In the genomic region with DNA sequence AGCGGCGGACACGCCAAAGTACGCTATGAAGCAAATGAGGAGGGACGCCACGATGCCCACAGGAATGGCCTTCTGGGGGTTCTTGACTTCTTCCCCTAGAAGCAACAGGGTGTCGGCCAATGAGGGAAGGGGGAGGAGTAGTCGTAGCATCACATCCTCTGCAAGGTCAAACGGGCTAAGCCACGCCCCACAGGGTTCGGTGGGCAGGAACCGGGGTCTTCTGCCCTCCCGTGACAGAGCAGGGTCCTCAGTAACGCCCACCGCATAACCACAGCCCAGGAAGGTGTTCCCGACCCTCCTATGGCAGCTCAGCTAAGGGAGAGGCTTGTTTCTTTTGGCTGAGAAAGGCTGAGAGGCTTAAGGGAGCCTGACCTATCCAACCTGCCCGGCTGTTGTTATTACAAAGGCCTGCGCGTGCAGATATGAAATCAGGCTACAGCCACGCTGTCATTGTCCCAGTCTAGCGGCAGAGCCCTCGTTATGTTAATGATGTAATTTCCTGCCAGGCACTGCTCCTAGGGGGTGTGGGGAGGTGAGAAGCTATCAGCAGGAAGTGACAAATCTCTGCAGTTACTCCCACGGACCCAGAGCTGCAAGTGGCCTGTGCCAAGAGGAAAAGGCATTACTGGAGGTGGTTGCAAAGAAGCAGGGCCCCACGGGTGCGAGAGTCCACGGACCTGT, we compare ENCODE assay signal across 7 mouse cellular contexts. TPM values are rescaled to one million over a fixed set of nuclear protein-coding genes. Genes with fewer than 3 reads are reported as not detected.
DNase-seq lines count a peak whose midpoint lies in the region; ATAC-seq and TF ChIP-seq lines count a peak whose summit lies in the region.

No protein-coding gene starts in this region.

- no peak overlapping the region for H3K4me3 ChIP-seq in CH12.LX (replicated peaks in 1 of 3; ENCODE audit: low read depth in 2 of 3, low read length in 2 of 3, poor library complexity in 1 of 3)
- H3K4me3 ChIP-seq in intestine, embryonic 16.5 days (ENCODE audit: low read length) = peak overlapping the region; percentile 22; the same call in 1 of the 2 replicates
- H3K4me3 ChIP-seq in midbrain, embryonic 16.5 days (ENCODE audit: low read depth, low read length) = peak overlapping the region; percentile 15

- in situ Hi-C loops in CH12.LX (cut with MboI; ENCODE audit: low pct_ligation_motif_present, low pct_unique_long_range_greater_than_20kb, low sequenced_read_pairs) = loop anchor here (25.0 kb wide), 1 partner anchor 445 kb away; no protein-coding TSS in a partner anchor

- H3K4me2 ChIP-seq in CH12.LX (ENCODE audit: insufficient read depth, low read depth, poor library complexity, severe bottlenecking) = no peak overlapping the region
- H3K4me2 ChIP-seq in intestine, embryonic 16.5 days (ENCODE audit: low read depth, low read length) = peak overlapping the region; percentile 40
- peak overlapping the region; percentile 43 for H3K4me2 ChIP-seq in midbrain, embryonic 16.5 days (ENCODE audit: low read length)

- TF ChIP-seq RAD21 in CH12.LX (IDR thresholded peaks at IDR 0.05; ENCODE audit: low read depth, low read length) = no peak

- H3K4me1 ChIP-seq in CH12.LX (ENCODE audit: control insufficient read depth in 1 of 2, insufficient read depth in 2 of 2) = peaks cover 0 to 4% of the 10 kb centered on the region in 2 experiments; a peak in 1 of 4 replicates
- no peaks in the 10 kb centered on the region; the same call in none of the 2 replicates for H3K4me1 ChIP-seq in intestine, embryonic 16.5 days (ENCODE audit: control insufficient read depth, insufficient read depth, low read length)
- peaks cover 4% of the 10 kb centered on the region for H3K4me1 ChIP-seq in midbrain, embryonic 16.5 days (ENCODE audit: control insufficient read depth, insufficient read depth, low read length)

- no peak for TF ChIP-seq CTCF in CH12.LX (conservative IDR thresholded peaks at IDR 0.05 in 1 of 2, IDR thresholded peaks at IDR 0.05 in 1 of 2; ENCODE audit: low read depth in 2 of 2, low read length in 2 of 2)

- no peaks in the 10 kb centered on the region for H3K27me3 ChIP-seq in CH12.LX (replicated peaks)
- H3K27me3 ChIP-seq in intestine, embryonic 16.5 days (replicated peaks; ENCODE audit: control insufficient read depth, insufficient read depth, low read length) = no peaks in the 10 kb centered on the region
- no peaks in the 10 kb centered on the region for H3K27me3 ChIP-seq in midbrain, embryonic 16.5 days (ENCODE audit: control insufficient read depth, insufficient read depth, low read depth, low read length)

- no peak for TF ChIP-seq EP300 in CH12.LX (IDR thresholded peaks at IDR 0.05; ENCODE audit: low read length)

- no peak for TF ChIP-seq POLR2A in CH12.LX (IDR thresholded peaks at IDR 0.05; ENCODE audit: low read depth, low read length)

- peaks cover 5% of the 10 kb centered on the region for H3K79me2 ChIP-seq in CH12.LX (replicated peaks; ENCODE audit: control insufficient read depth, extremely low read depth, insufficient read depth, poor library complexity, severe bottlenecking)

- 32% methylated on average over 26 of the region's 26 CpGs for WGBS in intestine, embryonic 16.5 days
- WGBS in midbrain, embryonic 16.5 days = 37% methylated on average over 26 of the region's 26 CpGs

- dilution Hi-C loops in CH12.LX (cut with MboI; ENCODE audit: extremely low pct_ligation_motif_present, extremely low pct_unique_long_range_greater_than_20kb, low sequenced_read_pairs) = no loop called here

- peak; percentile 99 for ATAC-seq in activated CD4-positive, CD25-positive, alpha-beta regulatory T cell, adult 4 months
- peak; percentile 84 for ATAC-seq in intestine, embryonic 16.5 days
- peak; percentile 60 for ATAC-seq in midbrain, embryonic 16.5 days

- H3K9ac ChIP-seq in CH12.LX (ENCODE audit: insufficient read depth, low read depth) = no peak overlapping the region
- H3K9ac ChIP-seq in intestine, embryonic 16.5 days (ENCODE audit: low read depth, low read length) = peak overlapping the region; percentile 38
- peak overlapping the region; percentile 43; the same call in 1 of the 2 replicates for H3K9ac ChIP-seq in midbrain, embryonic 16.5 days (ENCODE audit: low read depth, low read length)

- peak overlapping the region; percentile 3; the same call in 1 of the 2 replicates for H3K27ac ChIP-seq in CH12.LX (ENCODE audit: insufficient read depth, low read depth)
- H3K27ac ChIP-seq in intestine, embryonic 16.5 days (ENCODE audit: low read length) = peak overlapping the region; percentile 52
- peak overlapping the region; percentile 55 for H3K27ac ChIP-seq in midbrain, embryonic 16.5 days (ENCODE audit: low read length)

- H3K9me3 ChIP-seq in CH12.LX (replicated peaks; ENCODE audit: low read length) = no peaks in the 10 kb centered on the region
- no peaks in the 10 kb centered on the region for H3K9me3 ChIP-seq in intestine, embryonic 16.5 days (ENCODE audit: control insufficient read depth, low read length)
- H3K9me3 ChIP-seq in midbrain, embryonic 16.5 days (replicated peaks; ENCODE audit: control insufficient read depth, low read length, poor library complexity, severe bottlenecking) = no peaks in the 10 kb centered on the region

- DNase-seq in CH12.LX (ENCODE audit: extremely low read depth) (peak; percentile 30), liver (peak; percentile 34)
- DNase-seq in heart, adult 11 months = peak; percentile 99
- DNase-seq in ovary, adult 18-20 months (ENCODE audit: low spot score) = no peak

- peaks cover 86 to 94% of the 10 kb centered on the region in 2 experiments for H3K36me3 ChIP-seq in CH12.LX (replicated peaks in 1 of 2; ENCODE audit: control insufficient read depth in 1 of 2, insufficient read depth in 1 of 2, low read length in 1 of 2)
- no peaks in the 10 kb centered on the region for H3K36me3 ChIP-seq in intestine, embryonic 16.5 days (ENCODE audit: control insufficient read depth, insufficient read depth, low read length)
- no peaks in the 10 kb centered on the region for H3K36me3 ChIP-seq in midbrain, embryonic 16.5 days (ENCODE audit: control insufficient read depth, insufficient read depth, low read length)

TF ChIP-seq in CH12.LX, 34 proteins besides CTCF, POLR2A, EP300 and RAD21:
- TF ChIP-seq JUN (IDR thresholded peaks at IDR 0.05; ENCODE audit: insufficient read depth, low read depth, low read length) = no peak
- TF ChIP-seq MEF2A (IDR thresholded peaks at IDR 0.05; ENCODE audit: borderline replicate concordance, low read depth, low read length) = no peak
- no peak for TF ChIP-seq USF2 (conservative IDR thresholded peaks at IDR 0.05; ENCODE audit: low read depth, low read length)
- no peak for TF ChIP-seq MAX (IDR thresholded peaks at IDR 0.05; ENCODE audit: low read length)
- no peak for TF ChIP-seq TCF12 (IDR thresholded peaks at IDR 0.05; ENCODE audit: low read depth, low read length)
- no peak for TF ChIP-seq GABPA (IDR thresholded peaks at IDR 0.05; ENCODE audit: insufficient replicate concordance, low read depth, low read length)

RNA-seq across cellular contexts. Expression of gene Slc7a1, which starts 57.5 kb away (rescaled TPM):
- total RNA-seq in CH12.LX (2012; rRNA removed) (53.9 and 69.5 TPM in 2 replicates), CH12.LX (2014; rRNA removed) (12.2 and 20.5 TPM in 2 replicates)
- 64.1 and 78.3 TPM in 2 replicates for polyA plus RNA-seq in CH12.LX (2012; ENCODE audit: insufficient read length, low read depth)
- 10 to 100 TPM; 11.9 to 13.0 TPM for polyA plus RNA-seq in activated CD4-positive, CD25-positive, alpha-beta regulatory T cell, adult 4 months (2017; shearing (Covaris generic))
- polyA plus RNA-seq in intestine, embryonic 16.5 days (2015; fragmentation: Nextera tagmentation; extraction: Ambion mirVana) = 20.0 and 22.5 TPM in 2 replicates
- polyA plus RNA-seq in midbrain, embryonic 16.5 days (2015; fragmentation: Nextera tagmentation; extraction: Ambion mirVana) = 40.5 and 46.1 TPM in 2 replicates

Comparison
In these comparisons a context has a peak if more than half of its experiments do, and no peak if none do; other contexts are left out.
1. H3K27ac ChIP-seq: peak in every context shown above with its lines; median percentile 55 in midbrain, embryonic 16.5 days; 52 in intestine, embryonic 16.5 days; 3 in CH12.LX.
2. H3K4me3 ChIP-seq: peak in intestine, embryonic 16.5 days (single experiment) and midbrain, embryonic 16.5 days (single experiment); none in CH12.LX (0 of 3).
3. Peak in every context shown above with its lines, with median percentiles within 50 percentile points of each other: ATAC-seq.